Mouse (Mus musculus): ENCODE data around the gene Efnb2. TPM values are rescaled to one million over a fixed set of nuclear protein-coding genes. Genes with fewer than 3 reads are reported as not detected.

Gene Efnb2
- polyA plus RNA-seq, 1 experiment from 2014 or later: 18.8 TPM

DNA sequence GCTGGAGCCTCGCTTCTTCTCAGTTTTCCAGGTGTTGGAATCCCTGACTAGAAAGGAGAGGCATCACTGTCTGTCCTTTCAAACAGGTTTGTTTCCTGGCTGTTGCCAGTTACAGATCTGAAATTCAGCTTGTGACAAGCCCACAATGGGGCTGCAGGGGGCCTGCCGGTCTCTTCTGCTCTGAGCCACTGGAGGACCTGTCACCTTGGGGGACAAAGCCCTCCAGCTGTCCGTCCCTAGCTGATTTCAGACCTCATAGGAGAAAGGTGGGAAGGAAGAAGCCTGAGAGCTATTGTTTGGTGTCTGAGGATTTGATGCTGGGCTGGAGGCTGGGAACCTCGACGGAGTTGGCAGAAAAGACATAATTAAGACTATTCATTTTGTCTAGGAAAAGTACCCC is 88.8 kb downstream of the Efnb2 start:
- Histone ChIP-seq H3K36me3 (ENCODE audit: control insufficient read depth, insufficient read depth, low read length) (no peaks in the 10 kb centered on the region), H3K9ac (ENCODE audit: low read length) (no peak overlapping the region), H3K27me3 (replicated peaks; ENCODE audit: control insufficient read depth, insufficient read depth, low read length) (no peaks in the 10 kb centered on the region), H3K4me1 (replicated peaks; ENCODE audit: control insufficient read depth, insufficient read depth, low read length) (no peaks in the 10 kb centered on the region), H3K4me2 (ENCODE audit: low read length) (no peak overlapping the region), H3K27ac (ENCODE audit: low read depth) (no peak overlapping the region), H3K9me3 (ENCODE audit: control insufficient read depth, low read length) (no peaks in the 10 kb centered on the region), H3K4me3 (ENCODE audit: low read depth, low read length) (no peak overlapping the region)
- DNase-seq (ENCODE audit: low spot score) (no peak), ATAC-seq (replicated peaks; ENCODE audit: low FRiP score, low TSS enrichment, low read depth) (no peak)
- WGBS: 32% methylated on average over 5 of the region's 5 CpGs

DNA sequence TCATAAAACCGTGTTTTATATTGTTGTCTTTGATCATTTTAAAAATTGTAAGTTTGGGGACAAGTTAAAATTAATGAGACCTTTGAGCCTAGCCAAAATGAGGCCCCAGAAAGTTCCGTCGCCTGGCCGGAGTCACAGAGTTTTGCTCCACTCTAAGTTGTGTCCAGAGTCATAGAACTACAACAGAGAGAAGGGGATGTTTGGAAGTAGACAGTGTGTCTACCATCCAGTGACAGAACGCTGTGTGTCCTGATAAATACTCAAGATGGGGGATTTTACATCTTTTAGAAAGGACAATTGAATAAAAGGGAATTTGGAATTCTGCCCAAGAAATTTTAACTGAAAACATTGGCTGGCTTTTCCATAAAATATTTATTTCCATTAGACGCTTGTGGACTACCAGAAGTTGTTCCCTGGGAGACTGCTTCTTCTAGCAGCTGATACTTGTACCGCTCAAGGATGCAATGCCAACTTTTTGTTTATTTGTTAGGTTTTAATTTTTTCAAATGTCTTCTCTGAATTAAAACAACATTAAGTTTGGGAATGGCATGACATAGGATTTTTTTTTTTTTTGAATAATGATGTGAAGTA is 89.3 kb downstream of the Efnb2 start:
- no peaks in the 10 kb centered on the region for H3K4me1 ChIP-seq (replicated peaks; ENCODE audit: control insufficient read depth, insufficient read depth, low read length)
- no peaks in the 10 kb centered on the region for H3K9me3 ChIP-seq (ENCODE audit: control insufficient read depth, low read length)
- WGBS: 70% methylated on average over 7 of the region's 7 CpGs
- no peaks in the 10 kb centered on the region for H3K36me3 ChIP-seq (ENCODE audit: control insufficient read depth, insufficient read depth, low read length)
- ATAC-seq (replicated peaks; ENCODE audit: low FRiP score, low TSS enrichment, low read depth): no peak
- no peaks in the 10 kb centered on the region for H3K27me3 ChIP-seq (replicated peaks; ENCODE audit: control insufficient read depth, insufficient read depth, low read length)
- DNase-seq (ENCODE audit: low spot score): no peak
- no peak overlapping the region for H3K9ac ChIP-seq (ENCODE audit: low read length)
- H3K4me3 ChIP-seq (ENCODE audit: low read depth, low read length): no peak overlapping the region
- no peak overlapping the region for H3K27ac ChIP-seq (ENCODE audit: low read depth)
- no peak overlapping the region for H3K4me2 ChIP-seq (ENCODE audit: low read length)

DNA sequence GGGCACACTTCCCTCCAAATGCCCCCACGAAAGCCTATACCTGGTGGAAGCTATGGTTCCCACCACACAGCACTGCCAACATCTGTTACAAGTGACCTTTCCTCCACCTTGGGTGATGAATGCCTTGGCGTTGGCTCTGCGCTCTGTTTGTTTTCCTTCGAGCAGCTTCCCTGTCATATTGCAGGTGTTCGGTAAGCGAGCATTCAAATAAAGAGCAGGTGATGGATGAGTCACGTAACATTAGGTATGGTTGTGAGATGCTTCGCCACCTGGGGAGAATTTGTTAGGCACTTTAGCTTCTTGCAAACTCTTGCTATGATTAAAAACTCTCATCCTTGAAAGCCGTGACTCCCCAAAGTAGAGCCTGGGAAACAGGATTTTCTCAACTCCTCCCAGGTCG is 91.8 kb downstream of the Efnb2 start:
- 75% methylated on average over 10 of the region's 10 CpGs for WGBS
- Histone ChIP-seq H3K9ac (ENCODE audit: low read length) (no peak overlapping the region), H3K9me3 (ENCODE audit: control insufficient read depth, low read length) (no peaks in the 10 kb centered on the region), H3K27ac (ENCODE audit: low read depth) (no peak overlapping the region), H3K4me1 (replicated peaks; ENCODE audit: control insufficient read depth, insufficient read depth, low read length) (no peaks in the 10 kb centered on the region), H3K36me3 (ENCODE audit: control insufficient read depth, insufficient read depth, low read length) (no peaks in the 10 kb centered on the region), H3K27me3 (replicated peaks; ENCODE audit: control insufficient read depth, insufficient read depth, low read length) (no peaks in the 10 kb centered on the region), H3K4me2 (ENCODE audit: low read length) (no peak overlapping the region), H3K4me3 (ENCODE audit: low read depth, low read length) (no peak overlapping the region)
- DNase-seq (ENCODE audit: low spot score) (no peak), ATAC-seq (replicated peaks; ENCODE audit: low FRiP score, low TSS enrichment, low read depth) (no peak)

DNA sequence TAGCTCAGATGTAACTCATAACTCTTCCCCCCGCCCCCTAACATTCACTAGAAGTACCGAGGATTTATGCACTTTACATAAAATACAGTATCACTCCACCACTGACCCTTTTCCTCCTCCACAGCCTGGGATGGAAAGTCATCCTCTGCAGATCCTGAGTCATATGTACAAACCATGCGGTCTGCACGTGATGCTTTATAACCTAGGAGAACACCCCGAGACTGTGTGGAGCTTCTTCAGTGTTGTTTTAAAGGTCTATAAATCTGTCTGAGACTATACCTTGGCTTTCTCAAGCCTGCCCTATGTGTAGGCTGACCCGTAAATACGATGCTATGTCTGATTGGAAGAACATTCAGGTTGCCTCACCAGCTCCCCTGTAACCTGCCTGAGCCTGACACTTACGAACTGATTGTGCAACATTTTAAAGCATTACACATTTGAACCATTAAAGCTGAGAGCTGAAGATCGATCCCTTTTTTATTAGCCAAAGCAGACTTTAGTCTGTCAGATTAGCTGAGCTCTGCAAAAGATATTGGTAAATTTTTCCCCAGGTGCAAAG is 92.7 kb downstream of the Efnb2 start:
- Histone ChIP-seq H3K4me2 (ENCODE audit: low read length) (no peak overlapping the region), H3K4me3 (ENCODE audit: low read depth, low read length) (no peak overlapping the region), H3K4me1 (replicated peaks; ENCODE audit: control insufficient read depth, insufficient read depth, low read length) (no peaks in the 10 kb centered on the region), H3K27ac (ENCODE audit: low read depth) (no peak overlapping the region), H3K9me3 (ENCODE audit: control insufficient read depth, low read length) (no peaks in the 10 kb centered on the region), H3K27me3 (replicated peaks; ENCODE audit: control insufficient read depth, insufficient read depth, low read length) (no peaks in the 10 kb centered on the region), H3K9ac (ENCODE audit: low read length) (no peak overlapping the region), H3K36me3 (ENCODE audit: control insufficient read depth, insufficient read depth, low read length) (no peaks in the 10 kb centered on the region)
- DNase-seq (ENCODE audit: low spot score): no peak
- peak; percentile 53; the same call in 1 of the 2 replicates for ATAC-seq (replicated peaks; ENCODE audit: low FRiP score, low TSS enrichment, low read depth)
- WGBS: 64% methylated on average over 9 of the region's 9 CpGs

Small RNA genes within 50 kb of the gene (microRNA-seq; reads per million reads assigned to microRNA genes)
- gene Mir7654: 6.1 reads per million, percentile 35 among the genes with 10 or more reads in this experiment

Other genes with a start within 250 kb of the Efnb2 start
- 134 and 135 TPM in 2 replicates for gene Arglu1, start 29.3 kb upstream of the Efnb2 start, polyA plus RNA-seq (2014; fragmentation: Nextera tagmentation; extraction: Ambion mirVana)

Measured in intestine, embryonic 14.5 days (tissue).